Mouse (Mus musculus): ENCODE measurements at regions not wholly inside any gene's neighbourhood (a gene's known extent, or its start where the extent isn't known, plus 50 kb on each side); places are given as distances from the start of the nearest gene placed in this dataset.

- Histone ChIP-seq H3K4me1 (ENCODE audit: control insufficient read depth, insufficient read depth, low read length) (no peaks in the 10 kb centered on the region), H3K9me3 (replicated peaks; ENCODE audit: control insufficient read depth, insufficient read depth, low read length, poor library complexity, severe bottlenecking) (no peaks in the 10 kb centered on the region), H3K27ac (ENCODE audit: insufficient read depth, low read length) (no peak overlapping the region), H3K4me3 (ENCODE audit: low read depth, low read length) (no peak overlapping the region), H3K27me3 (ENCODE audit: control insufficient read depth, insufficient read depth, low read length, poor library complexity, severe bottlenecking) (no peaks in the 10 kb centered on the region), H3K9ac (ENCODE audit: low read depth, poor library complexity, severe bottlenecking) (no peak overlapping the region), H3K36me3 (ENCODE audit: control insufficient read depth, insufficient read depth, low read length, poor library complexity, severe bottlenecking) (no peaks in the 10 kb centered on the region)
- TF ChIP-seq POLR2A (IDR thresholded peaks at IDR 0.05; ENCODE audit: insufficient read depth, low read length), result no peak
Measured at GRCm38 (mm10) chr3:54632731-54633130, 59.9 kb upstream of the Supt20 start.

- Histone ChIP-seq H3K36me3 (ENCODE audit: control insufficient read depth, insufficient read depth, low read length, poor library complexity, severe bottlenecking) (no peaks in the 10 kb centered on the region), H3K27me3 (ENCODE audit: control insufficient read depth, insufficient read depth, low read length, poor library complexity, severe bottlenecking) (no peaks in the 10 kb centered on the region), H3K4me3 (ENCODE audit: low read depth, low read length) (peak overlapping the region; percentile 37), H3K9ac (ENCODE audit: low read depth, poor library complexity, severe bottlenecking) (no peak overlapping the region), H3K4me1 (ENCODE audit: control insufficient read depth, insufficient read depth, low read length) (no peaks in the 10 kb centered on the region), H3K9me3 (replicated peaks; ENCODE audit: control insufficient read depth, insufficient read depth, low read length, poor library complexity, severe bottlenecking) (no peaks in the 10 kb centered on the region), H3K27ac (ENCODE audit: insufficient read depth, low read length) (no peak overlapping the region)
- no peak for TF ChIP-seq POLR2A (IDR thresholded peaks at IDR 0.05; ENCODE audit: insufficient read depth, low read length)
- TF ChIP-seq EP300 (IDR thresholded peaks at IDR 0.05; ENCODE audit: insufficient read depth, low read depth, low read length), result no peak
- no peak for TF ChIP-seq CTCF (IDR thresholded peaks at IDR 0.05; ENCODE audit: low read depth, low read length)
Measured at GRCm38 (mm10) chr3:54633446-54633845, 59.2 kb upstream of the Supt20 start.

GRCm38 (mm10) chr3:54634456-54634855 is 58.2 kb upstream of the Supt20 start:
- no peak for TF ChIP-seq EP300 (IDR thresholded peaks at IDR 0.05; ENCODE audit: insufficient read depth, low read depth, low read length)
- no peak for TF ChIP-seq CTCF (IDR thresholded peaks at IDR 0.05; ENCODE audit: low read depth, low read length)
- TF ChIP-seq POLR2A (IDR thresholded peaks at IDR 0.05; ENCODE audit: insufficient read depth, low read length), result no peak
- Histone ChIP-seq H3K27me3 (ENCODE audit: control insufficient read depth, insufficient read depth, low read length, poor library complexity, severe bottlenecking) (no peaks in the 10 kb centered on the region), H3K9me3 (replicated peaks; ENCODE audit: control insufficient read depth, insufficient read depth, low read length, poor library complexity, severe bottlenecking) (no peaks in the 10 kb centered on the region), H3K9ac (ENCODE audit: low read depth, poor library complexity, severe bottlenecking) (no peak overlapping the region), H3K4me3 (ENCODE audit: low read depth, low read length) (no peak overlapping the region), H3K27ac (ENCODE audit: insufficient read depth, low read length) (no peak overlapping the region), H3K4me1 (ENCODE audit: control insufficient read depth, insufficient read depth, low read length) (no peaks in the 10 kb centered on the region), H3K36me3 (ENCODE audit: control insufficient read depth, insufficient read depth, low read length, poor library complexity, severe bottlenecking) (no peaks in the 10 kb centered on the region)
